Mouse (Mus musculus) limb, embryonic 10.5 days (tissue): ENCODE results near the gene Zdhhc19. TPM values are rescaled to one million over a fixed set of nuclear protein-coding genes. Genes with fewer than 3 reads are reported as not detected.

Experiments used
- DNase-seq: peaks from one replicate; pipeline ENCODE4 v3.0.0-alpha.2; 2017; ENCODE audit warnings: low spot score
- H3K27ac ChIP-seq: fragments of 300-500 bp; sonication (generic); 2 replicates; pipeline ENCODE4 v1.5.1; 2016; ENCODE audit warnings: mild to moderate bottlenecking
- H3K27me3 ChIP-seq: fragments of 300-500 bp; sonication (generic); 2 replicates; pipeline ENCODE4 v1.6.1; 2016; ENCODE audit warnings: low read depth, mild to moderate bottlenecking; ENCODE audit not compliant: poor library complexity, severe bottlenecking
- H3K36me3 ChIP-seq: fragments of 300-500 bp; sonication (generic); 2 replicates; pipeline ENCODE4 v1.6.1; 2016; ENCODE audit warnings: mild to moderate bottlenecking, moderate library complexity
- H3K4me1 ChIP-seq: fragments of 300-500 bp; sonication (generic); 2 replicates; pipeline ENCODE4 v1.6.1; 2016
- H3K4me3 ChIP-seq: fragments of 300-500 bp; sonication (generic); 2 replicates; pipeline ENCODE4 v1.5.1; 2016; ENCODE audit warnings: mild to moderate bottlenecking, moderate library complexity
- H3K9me3 ChIP-seq: fragments of 300-500 bp; sonication (generic); replicated peaks from 2 replicates; pipeline ENCODE4 v1.6.1; 2016; ENCODE audit warnings: mild to moderate bottlenecking
- WGBS: fragments of 180-500 bp; shearing (Covaris S2); methylation state at CpG from one replicate; pipeline ENCODE4 v1.1.7; 2016; 5-methylcytosine and 5-hydroxymethylcytosine counted together
- polyA plus RNA-seq: library from polyadenylated mRNA; unstranded; fragments of >200 nt; fragmentation: Nextera tagmentation; extraction: Ambion mirVana; gene quantifications from 2 replicates; pipeline ENCODE4 v1.2.1, GENCODE M21; 2016

Zdhhc19 gene
- polyA plus RNA-seq, 1 experiment from 2014 or later, result not detected

- Histone ChIP-seq H3K9me3 (no peaks in the 10 kb centered on the region), H3K4me1 (peaks cover 12% of the 10 kb centered on the region), H3K4me3 (no peak overlapping the region), H3K27me3 (no peaks in the 10 kb centered on the region), H3K36me3 (no peaks in the 10 kb centered on the region), H3K27ac (no peak overlapping the region)
- DNase-seq, result no peak
- WGBS, result 72% methylated on average over 8 of the region's 8 CpGs
Measured at GRCm38 (mm10) chr16:32523462-32524243, 27.6 kb downstream of the Zdhhc19 start.

GRCm38 (mm10) chr16:32524244-32524615, 28.2 kb downstream of the Zdhhc19 start:
- no peaks in the 10 kb centered on the region for H3K36me3 ChIP-seq
- 83% methylated on average over 5 of the region's 5 CpGs for WGBS
- no peak overlapping the region for H3K4me3 ChIP-seq
- no peak overlapping the region for H3K27ac ChIP-seq
- H3K9me3 ChIP-seq, result no peaks in the 10 kb centered on the region
- DNase-seq, result no peak
- H3K4me1 ChIP-seq, result peaks cover 12% of the 10 kb centered on the region
- H3K27me3 ChIP-seq, result no peaks in the 10 kb centered on the region

GRCm38 (mm10) chr16:32526906-32527305, 30.8 kb downstream of the Zdhhc19 start:
- peaks cover 6% of the 10 kb centered on the region for H3K4me1 ChIP-seq
- no peak for DNase-seq
- H3K9me3 ChIP-seq, result no peaks in the 10 kb centered on the region
- H3K27ac ChIP-seq, result peak overlapping the region; percentile 8; the same call in 1 of the 2 replicates
- no peak overlapping the region for H3K4me3 ChIP-seq
- WGBS, result 71% methylated on average over 7 of the region's 7 CpGs
- no peaks in the 10 kb centered on the region for H3K27me3 ChIP-seq
- H3K36me3 ChIP-seq, result no peaks in the 10 kb centered on the region

- H3K27ac ChIP-seq, result no peak overlapping the region; the same call in 1 of the 2 replicates
- H3K4me3 ChIP-seq, result no peak overlapping the region
- no peak for DNase-seq
- H3K9me3 ChIP-seq, result no peaks in the 10 kb centered on the region
- 67% methylated on average over 18 of the region's 18 CpGs for WGBS
- peaks cover 44% of the 10 kb centered on the region for H3K4me1 ChIP-seq
- H3K27me3 ChIP-seq, result no peaks in the 10 kb centered on the region
- no peaks in the 10 kb centered on the region for H3K36me3 ChIP-seq
Measured at GRCm38 (mm10) chr16:32532878-32533826, 37.1 kb downstream of the Zdhhc19 start.

- Histone ChIP-seq H3K4me3 (no peak overlapping the region), H3K9me3 (no peaks in the 10 kb centered on the region), H3K27me3 (no peaks in the 10 kb centered on the region), H3K36me3 (no peaks in the 10 kb centered on the region), H3K4me1 (peaks cover 56% of the 10 kb centered on the region), H3K27ac (peak overlapping the region; percentile 54; the same call in 1 of the 2 replicates)
- no peak for DNase-seq
- WGBS, result 34% methylated on average over 5 of the region's 5 CpGs
Measured at GRCm38 (mm10) chr16:32535157-32535751, 39.2 kb downstream of the Zdhhc19 start.

GRCm38 (mm10) chr16:32537867-32538660, 42.0 kb downstream of the Zdhhc19 start:
- Histone ChIP-seq H3K9me3 (no peaks in the 10 kb centered on the region), H3K4me3 (no peak overlapping the region), H3K4me1 (peaks cover 49% of the 10 kb centered on the region), H3K36me3 (no peaks in the 10 kb centered on the region), H3K27me3 (no peaks in the 10 kb centered on the region), H3K27ac (peak overlapping the region; percentile 77)
- no peak for DNase-seq
- WGBS, result 44% methylated on average over 5 of the region's 5 CpGs

GRCm38 (mm10) chr16:32538761-32539255, 42.7 kb downstream of the Zdhhc19 start:
- DNase-seq, result no peak
- WGBS, result 30% methylated on average over 3 of the region's 3 CpGs
- Histone ChIP-seq H3K4me1 (peaks cover 42% of the 10 kb centered on the region), H3K4me3 (no peak overlapping the region), H3K27ac (peak overlapping the region; percentile 58; the same call in 1 of the 2 replicates), H3K36me3 (no peaks in the 10 kb centered on the region), H3K27me3 (no peaks in the 10 kb centered on the region), H3K9me3 (no peaks in the 10 kb centered on the region)

GRCm38 (mm10) chr16:32541338-32542179, 45.5 kb downstream of the Zdhhc19 start:
- WGBS, result 88% methylated on average over 6 of the region's 6 CpGs
- no peaks in the 10 kb centered on the region for H3K27me3 ChIP-seq
- H3K4me3 ChIP-seq, result no peak overlapping the region

GRCm38 (mm10) chr16:32543422-32543821, 47.4 kb downstream of the Zdhhc19 start:
- WGBS, result 85% methylated on average over 3 of the region's 3 CpGs
- Histone ChIP-seq H3K27ac (no peak overlapping the region), H3K4me1 (peaks cover 16% of the 10 kb centered on the region), H3K36me3 (no peaks in the 10 kb centered on the region), H3K9me3 (no peaks in the 10 kb centered on the region), H3K27me3 (no peaks in the 10 kb centered on the region), H3K4me3 (no peak overlapping the region)
- DNase-seq, result no peak

More at GRCm38 (mm10) chr16:32541338-32542179, 45.5 kb downstream of the Zdhhc19 start:
- H3K36me3 ChIP-seq, result no peaks in the 10 kb centered on the region
- DNase-seq, result no peak
- H3K4me1 ChIP-seq, result peaks cover 17% of the 10 kb centered on the region
- H3K9me3 ChIP-seq, result no peaks in the 10 kb centered on the region
- no peak overlapping the region for H3K27ac ChIP-seq

- no peak for DNase-seq
- Histone ChIP-seq H3K4me1 (peaks cover 7% of the 10 kb centered on the region), H3K27me3 (no peaks in the 10 kb centered on the region), H3K36me3 (no peaks in the 10 kb centered on the region), H3K9me3 (no peaks in the 10 kb centered on the region), H3K4me3 (no peak overlapping the region), H3K27ac (no peak overlapping the region)
- 72% methylated on average over 10 of the region's 10 CpGs for WGBS
Measured at GRCm38 (mm10) chr16:32547156-32548068, 51.3 kb downstream of the Zdhhc19 start.
